Mouse (Mus musculus): ENCODE measurements around the gene Arhgef7.

Gene Arhgef7

DNA sequence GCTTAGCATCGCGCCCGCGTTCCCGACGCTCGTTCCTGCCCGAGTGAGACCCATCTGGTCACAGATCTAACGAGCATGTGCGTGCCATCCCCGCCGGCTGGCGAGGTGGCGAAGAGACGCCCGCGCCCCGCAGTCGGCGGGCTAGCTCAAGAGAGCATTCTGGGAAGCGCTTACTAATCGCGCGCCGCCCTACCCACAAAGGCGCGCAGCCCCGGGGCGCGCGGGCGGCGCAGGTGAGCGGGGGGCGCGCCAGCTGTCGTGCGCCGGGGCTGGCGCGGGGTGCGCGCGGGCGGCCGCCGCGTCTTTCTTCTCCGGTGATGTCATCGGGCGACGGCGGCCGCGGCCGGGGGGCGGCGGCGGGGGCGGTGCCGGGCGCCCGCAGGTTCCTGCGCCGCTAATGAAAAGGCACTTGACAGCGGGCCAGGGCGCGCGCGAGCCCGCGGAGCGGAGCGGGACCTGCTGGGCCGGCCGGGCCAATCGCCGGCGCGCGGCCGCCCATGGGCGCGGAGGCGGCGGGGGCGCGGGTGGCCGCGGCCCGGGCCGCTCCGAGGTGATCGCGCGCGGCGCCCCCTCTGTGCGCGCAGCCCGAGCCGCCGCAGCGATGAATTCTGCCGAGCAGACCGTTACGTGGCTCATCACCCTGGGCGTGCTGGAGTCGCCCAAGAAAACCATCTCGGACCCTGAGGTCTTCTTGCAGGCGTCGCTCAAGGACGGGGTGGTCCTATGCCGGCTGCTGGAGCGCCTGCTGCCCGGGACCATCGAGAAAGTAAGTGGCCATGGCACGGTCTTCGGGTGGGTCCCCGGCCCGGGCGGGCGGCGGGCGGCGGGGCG is at the start of gene Arhgef7:
Gene Arhgef7, plus strand, starts transcription at position 71 of the 831 bp plus-strand sequence.
- DNase-seq (ENCODE audit: low spot score): no peak

DNA sequence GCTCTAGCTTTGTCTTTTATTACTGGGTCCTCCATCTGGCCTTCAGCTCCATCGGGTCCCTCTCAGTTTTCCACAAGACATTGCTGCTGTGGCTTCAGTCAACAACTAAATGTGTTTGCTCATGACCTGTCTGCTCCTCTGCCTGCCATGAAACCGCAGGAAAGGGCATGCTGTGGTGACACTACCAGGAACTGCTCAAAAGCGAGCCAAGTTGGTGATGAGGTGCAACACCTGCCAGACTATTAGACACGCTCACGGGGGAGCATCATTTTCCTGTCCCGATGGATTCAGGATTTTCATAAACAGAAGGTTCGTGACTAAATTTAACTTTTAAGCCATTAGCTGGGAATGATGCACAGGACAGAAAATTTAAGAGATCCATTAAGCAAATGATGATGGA is 43.0 kb upstream of the Arhgef7 start:
- no peak for DNase-seq (ENCODE audit: low spot score)

DNA sequence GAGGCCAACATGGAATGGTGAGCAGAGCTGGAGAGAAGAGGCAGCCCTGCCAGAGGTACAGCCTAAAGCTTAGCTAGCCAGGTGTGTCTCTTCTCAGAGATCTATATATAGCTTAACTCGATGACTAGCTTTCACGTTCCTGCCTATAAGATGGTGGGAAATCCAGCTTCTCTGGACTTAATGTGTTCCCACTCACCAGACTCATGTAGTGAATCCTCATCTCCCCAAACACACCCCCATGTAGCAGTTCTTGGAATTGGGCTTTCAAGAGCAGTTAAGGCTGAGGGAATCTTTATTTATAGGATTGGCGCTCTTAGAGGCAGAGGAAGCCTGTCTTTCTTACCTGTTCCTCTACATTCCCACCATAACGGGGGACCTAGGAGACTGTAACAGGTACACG is 40.3 kb upstream of the Arhgef7 start:
- no peak for DNase-seq (ENCODE audit: low spot score)

DNA sequence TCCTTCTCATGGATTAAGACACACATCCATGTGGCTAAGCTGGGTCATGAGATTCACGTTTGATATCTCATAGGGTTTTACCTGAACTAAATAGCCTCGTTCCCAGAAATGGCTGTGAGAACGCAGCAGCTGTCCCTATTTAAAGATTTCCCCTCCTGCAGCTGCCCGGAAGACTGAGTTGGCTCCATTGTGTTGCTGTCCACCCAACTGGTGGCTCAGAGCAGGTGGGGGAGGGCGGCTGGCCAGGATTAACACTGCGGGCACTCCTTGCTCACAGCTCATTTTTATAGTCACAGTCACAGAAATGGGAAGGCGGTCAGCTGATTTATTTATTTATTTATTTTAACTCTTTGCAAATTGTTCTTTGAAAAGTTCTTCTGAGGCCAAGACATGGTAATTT is 37.6 kb upstream of the Arhgef7 start:
- DNase-seq (ENCODE audit: low spot score): no peak

DNA sequence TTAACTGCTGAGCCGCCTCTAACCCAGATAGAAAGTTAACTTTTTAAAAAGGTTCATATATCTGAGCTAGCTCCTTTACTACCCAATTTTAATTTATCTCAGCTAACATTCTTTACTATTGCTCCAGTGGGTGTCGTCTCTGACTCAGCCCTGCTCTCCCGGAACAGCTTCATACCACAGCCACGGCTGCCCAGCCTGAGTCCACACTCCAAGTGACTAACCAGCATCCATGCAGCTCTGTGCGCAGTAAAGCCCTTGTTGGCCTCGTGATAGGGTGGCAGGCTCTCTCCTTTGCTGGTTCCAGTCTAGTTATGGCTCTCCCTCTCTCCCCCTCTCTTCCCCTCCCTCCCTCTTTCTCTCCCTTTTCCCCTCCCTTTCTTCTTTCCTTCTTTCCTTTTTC is 36.2 kb upstream of the Arhgef7 start:
- DNase-seq (ENCODE audit: low spot score): no peak

DNA sequence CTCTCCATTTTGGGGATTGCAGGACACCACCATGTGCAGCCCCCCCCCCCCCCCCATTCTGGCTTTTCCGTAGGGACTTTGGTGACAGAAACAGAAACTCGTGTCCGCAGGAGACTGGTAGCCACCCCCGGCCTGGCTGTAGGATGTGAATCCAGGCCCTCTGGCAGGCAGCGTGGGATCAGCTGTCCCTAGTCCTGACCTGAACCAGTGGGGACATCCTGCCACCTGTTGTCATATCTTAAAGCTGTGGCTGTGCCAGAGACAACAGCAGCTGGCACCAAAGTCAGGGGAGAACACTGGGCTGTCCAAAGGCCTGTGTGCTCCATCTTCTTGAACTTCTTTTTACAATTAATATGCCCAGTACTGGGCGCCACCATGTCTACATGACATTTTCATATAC is 35.8 kb upstream of the Arhgef7 start:
- DNase-seq (ENCODE audit: low spot score): no peak

DNA sequence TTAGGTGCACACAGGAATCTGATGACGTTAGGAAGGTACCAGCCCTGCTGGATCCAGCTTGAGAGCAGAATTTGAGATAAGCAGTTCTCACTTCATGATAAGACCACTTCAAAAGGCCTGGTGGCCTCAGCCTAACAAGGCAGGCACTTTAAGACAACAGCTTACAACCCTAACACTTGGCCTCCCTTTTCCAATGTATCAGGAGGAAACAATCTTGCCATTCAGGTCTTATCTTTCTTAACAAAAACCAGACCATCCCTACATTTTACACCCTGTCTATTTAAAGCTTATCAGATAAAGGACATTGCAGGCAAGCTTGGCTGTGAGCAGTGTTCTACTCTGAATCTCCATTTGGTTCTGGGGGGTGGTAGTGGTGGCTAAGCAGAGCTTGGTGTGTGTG is 35.1 kb upstream of the Arhgef7 start:
- DNase-seq (ENCODE audit: low spot score): no peak

DNA sequence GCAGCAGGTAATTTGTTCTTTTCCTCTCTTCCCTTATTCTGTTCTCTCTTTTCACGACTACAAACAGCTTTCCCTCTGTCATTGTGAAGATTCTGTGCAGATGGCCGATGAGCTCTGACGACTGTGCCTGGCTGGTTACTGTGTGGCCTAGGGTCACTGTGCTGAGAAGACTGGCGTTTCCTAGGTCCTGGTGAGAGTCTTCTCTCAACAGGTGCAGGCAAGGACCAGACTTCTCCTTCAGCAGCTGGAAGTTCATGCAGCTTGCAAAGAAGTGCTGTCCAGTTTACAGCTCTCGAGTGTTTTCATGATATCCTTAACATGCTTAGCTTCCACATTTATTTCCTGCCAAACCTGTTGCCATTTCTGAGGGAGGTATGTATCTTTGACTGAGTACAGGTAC is 33.5 kb upstream of the Arhgef7 start:
- no peak for DNase-seq (ENCODE audit: low spot score)

DNA sequence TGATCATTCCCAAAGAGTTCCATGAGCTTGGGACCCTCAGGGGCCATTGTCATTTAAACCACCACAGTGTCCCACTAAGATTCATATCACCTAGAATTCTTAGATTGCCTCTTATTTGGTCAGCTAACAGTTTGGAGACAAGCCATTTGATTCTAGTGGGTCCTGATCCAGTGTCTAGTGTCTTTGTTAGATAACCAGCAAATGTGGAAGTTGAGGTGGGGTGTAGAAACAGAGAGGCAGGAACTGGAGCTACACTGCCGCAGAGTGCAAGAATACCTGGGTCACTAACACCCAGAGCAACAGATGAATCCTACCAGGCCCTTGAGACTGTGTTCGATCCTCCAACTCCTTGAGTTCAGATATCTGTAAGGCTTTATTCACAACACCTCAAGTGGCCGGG is 31.3 kb upstream of the Arhgef7 start:
- no peak for DNase-seq (ENCODE audit: low spot score)

DNA sequence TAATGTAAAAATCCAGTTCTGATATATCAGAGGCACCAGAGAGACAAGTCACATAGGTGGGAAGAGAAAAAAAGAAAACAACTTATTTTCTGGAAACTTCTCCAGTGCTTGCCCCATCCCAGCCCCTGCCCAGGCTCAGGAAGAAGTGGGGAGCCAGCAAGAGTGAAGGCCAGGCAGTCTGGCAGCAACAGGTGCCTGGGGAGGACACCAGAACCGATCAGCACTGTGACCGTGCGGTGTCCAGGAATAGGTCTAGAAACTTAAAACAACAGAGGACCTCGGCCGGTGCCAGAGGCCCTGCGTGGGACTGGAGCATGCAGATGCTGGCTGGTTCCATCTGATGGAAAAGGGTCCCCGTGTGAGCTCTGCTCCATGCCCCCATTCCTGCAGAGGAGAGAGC is 30.1 kb upstream of the Arhgef7 start:
- DNase-seq (ENCODE audit: low spot score): no peak

DNA sequence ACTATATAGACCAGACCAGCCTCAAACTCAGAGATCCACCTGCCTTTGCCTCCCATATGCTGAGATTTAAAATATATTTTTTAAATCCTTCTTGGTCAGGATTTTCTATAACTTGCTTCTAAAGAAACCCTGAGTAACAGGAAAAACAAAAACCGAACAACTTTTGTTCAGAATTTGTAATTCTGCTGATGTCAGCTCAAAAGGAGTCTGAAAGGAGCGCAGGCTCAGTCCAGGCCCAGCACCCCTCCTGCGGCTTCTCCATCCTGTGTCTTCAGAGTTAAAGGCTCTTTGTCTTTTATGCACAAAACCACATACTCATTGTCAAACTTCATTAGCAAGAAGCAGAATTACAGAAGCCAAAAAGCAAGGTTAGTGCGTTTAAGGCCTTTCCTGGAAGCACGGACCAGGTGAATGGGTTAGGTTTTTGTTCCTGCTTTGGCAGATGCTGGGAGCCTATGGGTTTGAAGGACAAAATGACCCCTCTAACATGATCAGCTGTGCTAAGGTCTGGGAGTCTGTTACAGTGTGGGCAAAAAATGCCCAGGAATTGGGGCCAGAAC is 28.0 kb upstream of the Arhgef7 start:
- no peak for DNase-seq (ENCODE audit: low spot score)

DNA sequence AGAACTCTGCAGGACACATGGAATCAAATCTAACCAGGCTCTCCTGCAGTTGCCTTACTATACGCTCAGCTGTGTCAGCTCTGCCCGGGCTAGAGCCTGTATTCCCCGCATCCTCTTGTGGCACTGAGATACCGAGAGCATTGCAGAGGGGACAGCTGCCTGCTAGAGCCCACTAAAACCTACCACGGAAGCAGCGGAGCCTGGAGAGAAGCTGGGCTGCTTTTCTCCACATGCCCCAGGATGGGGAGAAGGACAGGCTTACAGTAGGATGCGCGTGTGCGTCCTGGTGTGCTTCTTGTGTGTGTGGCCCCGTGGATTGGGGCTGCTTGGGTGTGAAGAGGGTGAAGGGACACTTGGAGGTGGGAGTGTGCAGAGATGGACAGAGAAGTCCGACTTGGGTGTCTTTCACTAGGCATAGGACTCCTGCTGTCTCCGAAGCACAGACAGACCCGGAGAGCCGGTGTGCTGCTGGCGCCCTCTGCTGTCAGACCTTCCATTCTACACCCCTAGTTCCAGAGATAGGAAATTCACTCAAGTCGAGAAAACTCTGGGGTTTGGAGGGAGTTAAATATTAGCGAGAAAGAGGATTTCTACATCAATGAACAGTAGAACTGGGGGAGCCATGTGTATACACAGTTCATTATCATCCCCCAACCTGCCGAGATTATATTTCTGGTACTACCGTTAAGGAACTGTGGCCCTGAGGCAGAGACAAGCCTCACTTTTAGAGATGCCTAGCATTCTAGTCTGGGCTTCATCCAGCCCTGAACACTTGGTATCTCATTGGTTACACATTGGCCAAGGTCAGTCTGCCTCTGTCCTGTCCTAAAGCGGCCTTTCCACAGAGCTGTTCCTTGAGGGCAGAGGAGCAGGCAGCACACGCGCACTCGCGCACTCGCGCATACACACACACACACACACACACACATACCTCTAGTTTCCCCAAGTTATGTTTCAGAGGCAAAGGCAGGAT is 27.2 kb upstream of the Arhgef7 start:
- peak; percentile 71 for DNase-seq (ENCODE audit: low spot score)

DNA sequence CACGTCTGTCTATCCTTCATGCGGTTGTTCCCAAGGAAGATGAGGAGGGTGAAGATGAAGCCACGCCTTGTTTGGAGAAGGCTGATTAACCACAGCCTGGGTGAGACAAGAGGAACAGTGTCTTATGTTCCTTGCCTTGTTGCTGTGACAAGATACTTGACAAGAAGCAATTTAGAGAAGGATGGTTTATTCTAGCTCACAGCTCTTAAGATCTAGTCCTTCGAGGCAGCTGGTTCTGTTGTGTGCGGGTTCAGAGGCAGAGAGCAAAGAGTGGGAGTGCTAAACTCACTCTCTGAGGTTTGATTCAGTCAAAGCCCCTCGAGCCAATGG is 26.5 kb upstream of the Arhgef7 start, which contains the start of gene 1700016D06Rik:
Gene 1700016D06Rik, minus strand, starts transcription at position 31 of the 330 bp plus-strand sequence.
- no peak for DNase-seq (ENCODE audit: low spot score)

DNA sequence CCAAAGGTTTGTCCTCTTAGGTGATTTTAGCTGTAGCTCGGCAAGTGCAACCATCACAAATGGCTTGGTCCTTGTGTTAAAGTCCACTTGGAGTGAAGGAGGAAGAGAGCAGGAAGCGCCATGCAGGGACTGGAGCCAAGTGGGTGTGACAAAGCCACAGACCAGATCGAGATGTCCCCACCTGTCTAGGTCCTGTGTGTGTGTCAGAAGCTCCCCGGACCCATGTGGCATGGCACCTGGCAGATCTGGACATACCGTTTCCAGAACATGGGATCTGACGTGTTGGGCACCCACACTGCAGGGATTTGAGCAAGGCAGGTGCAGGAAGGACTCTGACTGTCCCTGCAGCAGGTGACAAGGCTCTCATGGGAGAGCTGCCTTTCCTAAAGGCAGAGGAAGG is 26.1 kb upstream of the Arhgef7 start:
- DNase-seq (ENCODE audit: low spot score): no peak

DNA sequence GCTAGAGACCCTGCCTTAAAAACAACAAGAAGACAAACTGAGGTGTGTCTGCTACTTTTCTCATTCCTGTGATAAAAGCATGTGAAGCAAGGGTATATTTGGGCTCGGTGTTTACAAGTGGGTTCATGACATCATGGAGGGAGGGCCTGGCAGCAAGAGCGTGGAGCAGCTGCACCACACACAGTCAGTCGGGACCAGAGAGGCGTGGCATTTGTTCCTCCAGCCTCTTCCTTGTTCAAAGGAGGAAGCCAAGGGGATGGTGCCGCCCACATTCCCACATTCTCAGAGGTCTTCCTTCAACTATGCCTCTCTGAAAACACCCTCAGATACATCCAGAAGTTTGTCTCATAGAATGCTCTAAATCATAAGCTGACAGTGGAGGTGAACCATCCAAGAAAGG is 23.7 kb upstream of the Arhgef7 start:
- DNase-seq (ENCODE audit: low spot score): no peak

DNA sequence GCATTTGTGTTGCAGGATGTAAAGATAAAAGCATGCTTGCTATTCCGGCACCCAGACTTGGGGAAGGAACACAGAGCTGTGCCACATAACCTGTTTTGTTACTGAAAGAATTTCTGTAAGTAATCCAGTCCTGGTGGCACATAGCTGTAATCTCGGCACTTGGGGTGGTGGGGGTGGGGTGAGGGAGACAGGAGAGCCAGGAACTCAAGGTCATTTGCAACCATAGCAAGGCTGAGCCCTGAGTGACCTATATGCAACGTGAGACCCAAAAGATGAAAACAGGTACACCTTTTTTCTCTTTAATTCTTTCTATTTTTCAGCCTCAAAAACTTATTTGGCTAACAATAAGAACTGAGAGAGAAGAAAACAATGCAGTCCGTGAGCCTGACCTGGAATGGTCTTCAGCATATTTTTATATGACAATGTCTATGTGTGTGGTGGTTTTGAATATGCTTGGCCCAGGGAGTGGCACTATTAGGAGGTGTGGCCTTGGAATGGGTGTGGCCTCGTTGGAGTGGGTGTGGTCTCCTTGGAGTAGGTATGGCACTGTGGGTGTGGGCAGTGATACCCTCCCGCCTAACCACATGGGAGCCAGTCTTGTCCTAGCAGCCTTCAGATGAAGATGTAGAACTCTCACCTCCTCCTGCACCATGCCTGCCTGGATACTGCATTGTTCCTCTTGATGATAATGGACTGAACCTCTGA is 22.7 kb upstream of the Arhgef7 start:
- DNase-seq (ENCODE audit: low spot score): no peak

DNA sequence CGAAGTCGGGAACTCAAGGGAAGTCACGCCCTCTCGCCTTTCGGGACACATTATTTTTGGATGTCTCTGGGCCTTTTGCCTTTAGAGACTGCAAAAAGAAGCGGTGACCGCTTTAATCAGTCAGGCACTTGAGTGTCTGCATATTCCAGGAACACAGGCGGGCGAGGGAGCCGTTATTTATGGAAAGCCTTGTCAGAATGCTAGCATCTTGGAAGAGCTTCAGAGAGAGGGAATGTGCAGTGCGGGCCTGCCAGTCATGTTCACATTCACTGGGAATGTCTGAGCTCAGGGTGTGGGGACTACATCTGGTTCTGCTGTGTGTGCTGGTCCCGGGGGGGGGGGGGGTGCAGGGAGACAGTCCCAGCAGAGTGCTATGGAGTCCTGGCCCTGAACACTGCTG is 21.7 kb upstream of the Arhgef7 start:
- no peak for DNase-seq (ENCODE audit: low spot score)

DNA sequence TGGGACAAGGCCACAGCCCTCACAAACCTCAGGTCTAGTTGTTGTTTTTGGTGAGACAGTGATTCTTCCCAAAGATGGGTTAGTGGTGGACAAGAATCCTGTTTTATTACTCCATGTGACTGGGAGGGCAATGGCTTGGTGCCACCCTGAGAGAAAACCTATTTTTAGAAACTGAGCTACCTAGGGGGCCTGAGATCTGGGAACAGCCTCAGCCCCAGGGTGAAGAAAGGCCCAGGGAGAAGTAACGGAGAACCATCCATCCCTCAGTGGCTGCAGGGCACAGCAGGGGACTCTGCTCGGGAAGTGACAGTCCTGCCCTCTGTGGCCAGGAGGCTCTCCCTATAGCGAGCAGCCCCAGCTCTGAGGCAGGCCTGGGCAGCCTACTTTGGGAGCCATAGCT is 19.8 kb upstream of the Arhgef7 start:
- DNase-seq (ENCODE audit: low spot score): no peak

DNA sequence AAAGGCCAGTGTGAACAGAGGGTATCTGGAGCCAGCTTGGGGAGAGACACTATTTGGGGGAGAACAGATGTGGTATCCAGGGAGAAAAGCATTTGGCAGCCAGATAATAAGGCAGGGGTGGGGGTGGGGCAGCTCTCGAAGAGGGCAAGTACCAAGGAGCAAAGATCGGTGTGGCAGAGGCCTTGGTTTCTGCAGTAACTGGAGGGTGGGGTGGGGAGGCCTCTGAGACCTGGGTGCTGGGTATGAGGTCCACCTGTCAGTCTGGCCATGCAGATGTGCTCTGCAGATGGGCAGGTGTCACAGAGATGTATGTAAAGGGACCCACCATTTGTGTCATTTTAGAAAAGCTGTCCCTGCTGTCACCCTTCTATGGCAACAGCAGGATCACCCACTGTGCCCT is 18.7 kb upstream of the Arhgef7 start:
- DNase-seq (ENCODE audit: low spot score): no peak

DNA sequence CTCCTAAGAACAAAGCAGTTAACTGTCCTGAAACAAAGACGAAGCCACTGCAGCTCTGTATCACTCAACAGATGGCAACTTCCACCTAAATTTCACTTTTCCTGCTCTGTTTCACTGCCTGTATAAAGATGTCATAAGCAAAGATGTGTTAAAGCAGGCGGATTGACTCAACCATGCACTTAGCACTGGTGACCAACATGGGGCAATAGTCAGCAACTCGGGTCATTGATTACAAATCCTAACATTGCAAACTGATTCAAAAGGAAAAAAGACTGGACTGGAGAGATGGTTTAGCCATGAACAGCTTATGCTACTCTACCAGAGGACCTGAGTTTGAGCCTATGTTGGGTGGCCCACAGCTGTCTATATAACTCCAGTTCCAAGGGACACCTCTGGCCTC is 18.0 kb upstream of the Arhgef7 start:
- DNase-seq (ENCODE audit: low spot score): no peak

DNA sequence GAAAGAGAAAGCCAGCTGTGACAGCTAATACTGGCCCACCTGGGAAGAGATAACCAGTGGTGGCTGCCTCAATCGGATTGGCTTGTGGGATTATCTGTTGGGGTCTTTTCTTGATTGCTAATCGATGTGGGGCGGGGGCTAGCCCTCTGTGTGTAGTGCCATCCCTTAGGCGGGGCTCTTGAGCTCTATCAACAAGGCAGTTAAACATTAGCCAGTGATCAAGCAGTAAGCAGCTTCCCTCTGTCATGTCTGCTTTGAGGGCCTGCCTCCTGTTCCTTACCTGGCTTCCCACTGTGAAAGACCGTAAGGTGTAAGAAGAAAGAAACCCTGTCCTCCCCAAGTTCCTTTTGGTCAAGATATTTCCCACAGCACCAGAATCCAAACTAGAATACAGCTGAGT is 17.1 kb upstream of the Arhgef7 start:
- no peak for DNase-seq (ENCODE audit: low spot score)

DNA sequence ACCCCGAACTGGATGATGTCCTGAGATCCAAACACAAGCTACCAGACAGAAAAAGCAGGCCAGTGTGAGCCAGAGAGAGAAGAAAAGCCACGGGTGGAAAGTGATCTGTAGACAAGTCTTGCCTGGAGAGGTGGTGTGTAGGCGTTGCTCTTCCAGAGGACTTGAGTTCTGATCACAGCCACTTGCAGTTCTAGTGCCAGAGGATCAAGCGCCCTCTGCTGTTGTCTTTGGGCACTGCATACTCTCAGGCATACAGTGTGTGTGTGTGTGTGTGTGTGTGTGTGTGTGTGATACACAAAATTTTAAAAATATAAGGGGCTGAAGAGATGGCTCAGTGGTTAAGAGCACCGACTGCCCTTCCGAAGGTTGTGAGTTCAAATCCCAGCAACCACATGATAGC is 15.3 kb upstream of the Arhgef7 start:
- DNase-seq (ENCODE audit: low spot score): no peak

All from testis, postnatal 14 days (tissue).